Mouse (Mus musculus) lung, postnatal 4 days (tissue): ENCODE data around the gene Afmid.
A peak's percentile ranks its signal among the peaks of the same experiment; 100 is the strongest.

Experiments
- DNase-seq, 2 experiments: peaks; one replicate each; pipeline ENCODE4 v3.0.0; 2021

Afmid gene

DNA sequence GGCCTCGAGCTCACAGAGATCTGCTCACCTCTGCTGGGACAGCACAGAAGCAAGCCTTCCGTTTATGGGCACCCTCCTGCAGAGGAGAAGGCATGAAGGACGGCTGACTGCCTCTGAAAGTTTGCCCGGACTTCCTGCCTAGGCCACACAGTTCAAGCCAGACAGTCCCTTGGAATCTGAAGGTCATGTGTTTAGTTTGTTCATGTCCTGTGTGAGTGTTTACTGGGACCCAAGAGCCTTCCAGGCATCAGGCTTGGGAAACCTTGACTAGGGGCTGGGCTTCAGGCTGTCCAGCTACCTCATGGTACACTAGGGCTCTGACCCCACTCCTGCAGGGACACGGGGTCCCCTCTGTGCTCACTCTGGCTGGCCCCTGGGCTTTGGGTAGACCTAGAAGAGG lies 60.3 kb downstream of the Afmid start:
- DNase-seq: peak in 1 of 2 experiments; percentile 55

DNA sequence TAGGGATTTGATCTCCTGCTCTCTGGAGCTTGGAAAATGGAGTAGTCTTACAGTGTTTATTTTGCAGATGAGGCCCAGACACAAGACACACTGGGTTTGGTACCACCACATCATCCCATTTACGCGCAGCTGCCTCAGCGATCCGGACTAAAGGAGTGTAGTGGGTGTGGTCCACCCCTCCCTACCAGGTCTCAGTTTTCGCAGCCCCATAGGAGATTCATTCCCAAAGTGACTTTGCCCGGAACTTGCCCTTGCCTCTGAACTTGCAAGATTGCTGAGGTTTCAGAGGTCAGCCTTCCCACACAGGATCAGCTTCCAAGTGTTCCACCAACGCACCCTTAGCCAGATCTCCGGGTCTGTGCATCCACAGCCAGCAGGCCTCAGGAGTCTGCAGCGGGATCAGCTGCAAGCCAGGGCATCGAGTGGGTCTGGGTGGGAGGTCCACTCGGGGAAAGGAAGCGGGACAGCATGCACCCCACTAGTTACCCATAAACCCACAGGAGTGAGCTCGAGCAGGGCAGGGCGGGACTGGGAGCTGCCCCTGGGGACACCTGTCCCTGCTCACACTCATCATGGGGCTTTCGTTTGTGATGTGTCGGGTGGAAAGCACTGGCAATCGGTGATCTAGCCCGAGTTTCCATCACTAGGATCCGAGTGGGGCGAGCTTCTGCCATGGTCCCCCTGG lies 62.6 kb downstream of the Afmid start:
- DNase-seq: no peak

DNA sequence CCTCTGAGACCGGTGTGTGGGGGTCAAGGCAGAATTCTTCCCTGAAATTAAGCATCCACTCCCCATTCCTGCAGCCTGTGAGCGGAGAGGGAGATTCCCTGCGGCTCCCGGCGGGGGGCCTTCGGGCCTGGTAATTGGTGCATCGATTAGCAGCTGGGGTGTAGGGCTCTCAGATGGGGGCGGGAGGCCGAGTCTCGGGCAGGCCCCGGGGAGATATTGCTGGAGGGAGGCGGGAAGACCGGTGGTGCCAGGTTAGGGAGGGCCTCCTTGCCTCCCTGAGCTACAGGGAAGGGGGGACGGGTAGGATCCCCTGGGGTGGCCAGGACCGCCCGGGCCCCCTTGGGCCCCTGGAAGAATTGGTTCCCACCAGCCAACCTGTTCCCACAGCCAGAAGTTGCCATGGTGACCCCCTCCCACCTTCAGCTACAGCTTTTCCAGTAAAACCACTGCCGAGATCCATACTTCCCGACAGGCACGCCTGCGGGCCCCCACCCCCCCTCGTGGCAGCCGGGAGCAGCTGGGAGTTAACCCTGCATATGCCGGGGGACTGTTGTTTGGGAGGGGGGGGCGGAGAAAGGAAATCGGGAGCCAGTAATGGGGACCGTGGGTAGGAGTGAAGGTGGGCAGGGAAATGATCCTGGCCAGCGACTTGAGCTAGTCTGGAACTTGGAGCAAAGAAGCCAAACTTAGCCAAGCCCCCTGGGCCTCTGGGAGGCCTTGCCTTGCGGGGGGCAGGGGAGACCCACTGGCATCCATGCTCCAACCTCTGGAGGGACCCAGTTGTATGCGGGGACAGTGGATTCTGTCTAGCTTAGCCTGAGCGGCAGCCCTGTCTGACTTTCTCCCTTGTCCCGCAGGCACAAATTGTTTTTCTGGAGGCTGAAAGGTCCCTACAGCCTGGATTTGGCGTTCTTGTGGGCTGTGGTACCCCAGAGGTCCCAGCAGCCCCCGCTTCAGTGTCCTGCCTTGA lies 63.4 kb downstream of the Afmid start:
- DNase-seq: peak; percentile 45 to 66
